Mouse (Mus musculus) intestine, embryonic 14.5 days (tissue): Measurements from ENCODE around the gene Gcnt3. TPM values are rescaled to one million over a fixed set of nuclear protein-coding genes. Genes with fewer than 3 reads are reported as not detected.
"Not testable (repeated sequence)": the region's sequence is repeated elsewhere in the genome, so short reads cannot be mapped to it uniquely, and the experiment has no call there.

Experiments
- ATAC-seq: fragments of 200-750 bp; cut with Nextera tagmentation; replicated peaks from 2 replicates; pipeline ENCODE4 v1.8.0; 2017; ENCODE audit warnings: low read depth, moderate number of reproducible peaks, moderate TSS enrichment, moderate library complexity; ENCODE audit not compliant: low FRiP score, low TSS enrichment
- DNase-seq: peaks from one replicate; pipeline ENCODE4 v3.0.0-alpha.2; 2018; ENCODE audit warnings: low spot score
- H3K27ac ChIP-seq: fragments of 300-500 bp; sonication (generic); 2 replicates; pipeline ENCODE4 v1.5.1; 2014; ENCODE audit warnings: low read depth, mild to moderate bottlenecking, control low read depth
- H3K27me3 ChIP-seq: fragments of 300-500 bp; sonication (generic); replicated peaks from 2 replicates; pipeline ENCODE4 v1.6.1; 2014; ENCODE audit warnings: low read length, control low read depth; ENCODE audit not compliant: control insufficient read depth, insufficient read depth
- H3K36me3 ChIP-seq: fragments of 300-500 bp; sonication (generic); 2 replicates; pipeline ENCODE4 v1.6.1; 2014; ENCODE audit warnings: low read length, control low read depth; ENCODE audit not compliant: control insufficient read depth, insufficient read depth
- H3K4me1 ChIP-seq: fragments of 300-500 bp; sonication (generic); replicated peaks from 2 replicates; pipeline ENCODE4 v1.6.1; 2014; ENCODE audit warnings: low read length, control low read depth, mixed read lengths; ENCODE audit not compliant: control insufficient read depth, insufficient read depth
- H3K4me2 ChIP-seq: fragments of 300-500 bp; sonication (generic); 2 replicates; pipeline ENCODE4 v1.6.1; 2014; ENCODE audit warnings: low read length
- H3K4me3 ChIP-seq: fragments of 300-500 bp; sonication (generic); 2 replicates; pipeline ENCODE4 v1.5.1; 2014; ENCODE audit warnings: low read depth, low read length, control low read depth, mixed read lengths
- H3K9ac ChIP-seq: fragments of 300-500 bp; sonication (generic); 2 replicates; pipeline ENCODE4 v1.6.1; 2014; ENCODE audit warnings: mild to moderate bottlenecking, low read length
- H3K9me3 ChIP-seq: fragments of 300-500 bp; sonication (generic); 2 replicates; pipeline ENCODE4 v1.6.1; 2016; ENCODE audit warnings: low read length, control low read depth; ENCODE audit not compliant: control insufficient read depth
- WGBS: fragments of 180-500 bp; shearing (Covaris S2); extraction: QIAGEN DNeasy Blood & Tissue Kit; methylation state at CpG from one replicate; pipeline ENCODE4 v1.1.7; 2014; 5-methylcytosine and 5-hydroxymethylcytosine counted together
- polyA plus RNA-seq: library from polyadenylated mRNA; unstranded; fragments of >200 nt; fragmentation: Nextera tagmentation; extraction: Ambion mirVana; gene quantifications from 2 replicates; pipeline ENCODE4 v1.2.1, GENCODE M21; 2014

Gene Gcnt3
- polyA plus RNA-seq, 1 experiment from 2014 or later: 5.0 TPM

DNA sequence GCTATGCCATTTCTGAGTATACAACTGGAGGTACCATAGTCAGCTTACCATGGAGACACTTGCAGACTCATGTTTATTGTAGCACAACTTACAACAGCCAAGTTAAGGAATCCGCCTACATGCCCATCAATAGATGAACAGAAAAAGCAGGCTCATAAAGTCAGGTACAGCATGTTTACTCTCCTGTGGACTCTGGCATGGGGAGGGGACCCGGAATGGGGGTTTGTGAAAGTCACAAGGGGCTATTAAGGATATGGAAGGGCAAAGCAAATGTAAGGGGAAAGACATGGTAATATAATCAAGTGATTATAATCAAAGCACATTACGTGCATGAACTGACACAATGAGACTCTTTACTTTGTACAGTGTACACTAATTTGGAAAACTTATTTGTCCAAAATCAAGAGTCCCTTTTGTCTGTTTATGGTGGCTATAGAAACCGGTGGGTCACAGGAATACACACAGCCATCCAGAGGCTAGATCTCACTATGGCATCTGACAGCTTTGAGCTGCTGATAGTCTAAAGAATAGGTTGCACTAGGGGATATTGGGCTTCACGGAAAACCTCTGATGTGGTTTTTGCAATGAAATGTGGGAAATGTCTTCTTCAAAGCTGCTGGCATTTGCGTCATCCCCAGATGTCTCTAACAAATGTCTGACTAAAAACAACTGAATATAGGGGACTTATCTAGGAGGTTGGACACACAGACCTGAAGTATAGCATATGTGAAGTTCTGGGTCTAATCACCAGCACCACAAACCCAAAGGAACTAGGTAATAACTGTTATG lies 1.9 kb upstream of the Gcnt3 start:
- no peak; the same call in 1 of the 2 replicates for ATAC-seq
- WGBS: 69% methylated on average over 6 of the region's 6 CpGs

DNA sequence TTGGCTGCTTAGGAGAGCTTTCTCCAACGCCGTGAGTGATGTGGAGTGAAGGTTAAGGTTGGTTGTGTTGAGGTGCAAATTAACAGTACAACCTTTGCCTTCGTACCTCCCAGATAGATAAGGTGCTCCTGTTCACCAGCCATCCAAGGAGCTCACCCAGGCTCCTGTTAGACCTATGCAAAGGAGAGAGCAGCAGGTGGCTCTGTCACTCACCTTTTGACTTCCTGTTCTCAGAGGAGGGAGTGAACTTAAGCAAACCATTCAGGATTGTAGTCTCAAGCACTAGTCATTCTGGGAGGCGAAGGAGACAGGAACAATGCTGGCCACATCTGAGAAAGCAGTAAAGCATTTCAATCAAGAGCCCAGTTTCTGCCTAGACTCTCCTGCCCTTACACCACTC lies 1.2 kb downstream of the Gcnt3 start:
- Histone ChIP-seq H3K9ac (no peak overlapping the region), H3K36me3 (no peaks in the 10 kb centered on the region), H3K4me3 (no peak overlapping the region), H3K27me3 (no peaks in the 10 kb centered on the region), H3K27ac (no peak overlapping the region), H3K4me1 (no peaks in the 10 kb centered on the region), H3K9me3 (no peaks in the 10 kb centered on the region), H3K4me2 (no peak overlapping the region)
- WGBS: 60% methylated on average over 4 of the region's 4 CpGs
- ATAC-seq: no peak
- DNase-seq: no peak

More for the DNA sequence above, 1.9 kb upstream of the Gcnt3 start:
- no peaks in the 10 kb centered on the region for H3K27me3 ChIP-seq
- no peak overlapping the region for H3K27ac ChIP-seq
- H3K4me3 ChIP-seq: no peak overlapping the region
- no peak overlapping the region for H3K4me2 ChIP-seq
- no peaks in the 10 kb centered on the region for H3K9me3 ChIP-seq
- no peaks in the 10 kb centered on the region for H3K36me3 ChIP-seq
- no peak for DNase-seq
- H3K9ac ChIP-seq: no peak overlapping the region
- 0 out of 2 replicates have a peak, but pooled peaks cover 2% of the 10 kb centered on the region for H3K4me1 ChIP-seq

DNA sequence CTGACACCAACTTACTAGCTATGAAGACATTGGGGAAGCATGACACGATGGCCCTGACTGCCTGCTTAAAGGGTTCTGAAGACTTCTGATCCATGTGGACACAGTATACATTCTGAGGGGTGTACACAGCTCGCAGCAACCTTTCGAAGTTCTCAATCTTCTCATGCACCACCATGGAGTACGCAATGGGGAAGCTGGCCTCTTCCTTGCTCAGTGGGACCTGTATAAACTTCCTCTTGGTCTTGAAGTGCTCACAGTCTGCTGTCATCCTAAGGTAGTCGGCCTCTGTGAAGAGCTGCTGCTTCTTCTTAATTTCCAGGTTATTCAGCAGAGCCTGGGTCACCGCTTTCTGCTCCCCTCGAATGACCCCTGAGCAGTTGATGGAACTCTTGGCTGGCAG lies 3.2 kb downstream of the Gcnt3 start:
- DNase-seq (no peak), ATAC-seq (no peak)
- no peak overlapping the region for H3K4me3 ChIP-seq
- no peak overlapping the region for H3K9ac ChIP-seq
- no peak overlapping the region for H3K27ac ChIP-seq
- no peaks in the 10 kb centered on the region for H3K27me3 ChIP-seq
- no peaks in the 10 kb centered on the region for H3K9me3 ChIP-seq
- H3K4me1 ChIP-seq: no peaks in the 10 kb centered on the region
- no peak overlapping the region for H3K4me2 ChIP-seq
- 85% methylated on average over 7 of the region's 7 CpGs for WGBS
- H3K36me3 ChIP-seq: no peaks in the 10 kb centered on the region

DNA sequence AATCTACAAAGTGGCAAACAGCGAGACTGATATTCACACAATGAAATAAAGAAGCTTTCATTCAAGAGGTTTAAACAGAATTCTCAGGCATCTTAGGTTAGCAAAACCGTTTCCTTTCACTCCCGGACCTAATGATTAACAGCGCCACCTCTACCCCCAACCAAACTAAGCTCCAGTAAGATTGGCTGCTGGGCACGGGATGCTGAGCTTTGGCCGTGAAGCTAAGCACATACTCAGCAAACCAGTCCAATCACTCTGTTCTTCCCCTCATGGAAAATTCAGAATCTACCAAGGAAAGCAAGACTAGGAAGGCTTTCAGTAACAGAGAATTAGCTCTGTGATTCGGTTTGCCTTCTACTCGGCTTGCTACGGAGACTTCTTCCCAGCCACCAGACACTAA lies 4.8 kb downstream of the Gcnt3 start:
- H3K9me3 ChIP-seq: no peaks in the 10 kb centered on the region
- H3K36me3 ChIP-seq: no peaks in the 10 kb centered on the region
- no peaks in the 10 kb centered on the region for H3K4me1 ChIP-seq
- H3K4me3 ChIP-seq: no peak overlapping the region
- 57% methylated on average over 9 of the region's 9 CpGs for WGBS
- H3K9ac ChIP-seq: no peak overlapping the region
- H3K27ac ChIP-seq: no peak overlapping the region
- no peak for ATAC-seq
- DNase-seq: no peak
- H3K27me3 ChIP-seq: no peaks in the 10 kb centered on the region
- no peak overlapping the region for H3K4me2 ChIP-seq

DNA sequence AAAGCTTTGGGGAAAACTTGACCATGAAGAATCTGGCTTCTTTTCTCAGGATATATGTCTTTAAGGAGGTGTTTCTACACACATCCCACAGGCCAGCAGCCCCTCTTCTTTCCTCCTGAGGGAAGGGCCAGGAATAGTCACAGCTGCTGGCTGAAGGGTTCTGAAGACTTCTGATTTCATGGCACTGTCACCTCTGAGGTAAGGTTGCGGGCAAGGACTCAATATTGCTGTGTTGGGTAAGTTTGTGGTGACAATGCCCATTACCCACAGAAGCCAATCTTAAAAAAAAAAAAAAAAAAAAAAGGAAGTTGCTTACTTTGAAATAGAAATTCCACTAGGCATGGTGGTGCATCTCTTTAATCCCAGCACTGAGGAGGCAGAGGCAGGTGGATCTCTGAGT lies 5.7 kb downstream of the Gcnt3 start:
- ATAC-seq: no peak

DNA sequence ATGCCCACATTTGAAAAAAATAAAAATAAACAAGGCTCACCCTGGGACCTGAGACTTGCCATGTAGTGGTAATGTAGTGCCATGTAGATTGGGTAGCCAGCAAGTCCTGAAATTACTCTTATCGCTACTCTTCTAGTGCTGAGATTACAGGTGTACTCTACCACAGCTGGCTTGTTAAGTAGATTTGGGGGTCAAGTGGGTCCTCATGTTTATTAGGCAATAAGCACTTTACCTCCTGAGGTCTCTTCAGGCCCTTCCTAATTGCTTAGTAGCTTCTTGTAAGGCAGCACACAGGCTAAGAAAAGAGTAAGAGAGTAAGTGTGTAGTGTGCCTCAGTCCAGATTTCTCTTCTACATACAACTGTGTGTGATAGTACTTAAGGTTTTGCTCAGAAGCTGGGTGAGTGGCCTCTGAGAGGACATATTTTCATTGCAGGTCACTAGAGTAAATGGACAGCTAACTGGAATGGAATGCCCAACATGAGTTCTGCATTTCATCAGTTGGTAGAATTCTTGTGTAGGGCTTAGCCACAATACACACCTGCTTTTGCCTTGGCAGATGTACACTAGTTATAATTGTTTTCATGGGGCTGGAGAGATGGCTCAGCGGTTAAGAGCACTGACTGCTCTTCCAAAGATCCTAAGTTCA lies 12.4 kb downstream of the Gcnt3 start:
- no peak overlapping the region for H3K4me2 ChIP-seq
- no peak for ATAC-seq
- H3K36me3 ChIP-seq: peaks cover 20% of the 10 kb centered on the region
- WGBS: 97% methylated on average over 2 of the region's 2 CpGs
- H3K9me3 ChIP-seq: no peaks in the 10 kb centered on the region
- H3K4me3 ChIP-seq: no peak overlapping the region
- H3K9ac ChIP-seq: no peak overlapping the region
- H3K4me1 ChIP-seq: no peaks in the 10 kb centered on the region
- no peak for DNase-seq
- no peaks in the 10 kb centered on the region for H3K27me3 ChIP-seq
- H3K27ac ChIP-seq: no peak overlapping the region

More for the DNA sequence above, 5.7 kb downstream of the Gcnt3 start:
- Histone ChIP-seq H3K4me1 (no peaks in the 10 kb centered on the region), H3K27me3 (no peaks in the 10 kb centered on the region), H3K27ac (no peak overlapping the region), H3K4me2 (no peak overlapping the region), H3K36me3 (no peaks in the 10 kb centered on the region), H3K9ac (no peak overlapping the region), H3K4me3 (no peak overlapping the region), H3K9me3 (no peaks in the 10 kb centered on the region)
- no peak for DNase-seq
- WGBS: 93% methylated on average over 1 of the region's 1 CpGs

DNA sequence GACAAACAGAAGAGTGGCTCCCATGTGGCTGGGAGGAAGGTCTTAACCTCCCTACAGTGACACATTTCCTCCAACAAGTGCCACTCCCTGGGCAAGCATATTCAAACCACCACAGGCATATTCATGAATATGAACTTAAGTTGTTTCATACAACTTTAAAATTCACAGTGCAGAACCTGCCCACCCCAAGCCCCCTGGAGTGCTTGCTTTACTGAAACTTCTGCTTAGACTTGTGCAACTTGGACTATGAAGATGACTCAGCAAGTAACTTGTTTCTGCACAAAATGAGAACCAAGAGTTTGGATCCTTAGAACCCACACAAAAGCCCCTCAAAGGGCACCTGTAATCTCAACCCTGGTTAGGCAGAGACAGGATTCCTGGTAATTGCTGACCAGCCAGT lies 13.2 kb downstream of the Gcnt3 start:
- no peak for ATAC-seq
- H3K4me2 ChIP-seq: no peak overlapping the region
- DNase-seq: no peak
- H3K36me3 ChIP-seq: peaks cover 27% of the 10 kb centered on the region
- H3K9ac ChIP-seq: no peak overlapping the region
- H3K27ac ChIP-seq: no peak overlapping the region
- no peak overlapping the region for H3K4me3 ChIP-seq
- no peaks in the 10 kb centered on the region for H3K9me3 ChIP-seq
- H3K27me3 ChIP-seq: no peaks in the 10 kb centered on the region
- H3K4me1 ChIP-seq: no peaks in the 10 kb centered on the region

DNA sequence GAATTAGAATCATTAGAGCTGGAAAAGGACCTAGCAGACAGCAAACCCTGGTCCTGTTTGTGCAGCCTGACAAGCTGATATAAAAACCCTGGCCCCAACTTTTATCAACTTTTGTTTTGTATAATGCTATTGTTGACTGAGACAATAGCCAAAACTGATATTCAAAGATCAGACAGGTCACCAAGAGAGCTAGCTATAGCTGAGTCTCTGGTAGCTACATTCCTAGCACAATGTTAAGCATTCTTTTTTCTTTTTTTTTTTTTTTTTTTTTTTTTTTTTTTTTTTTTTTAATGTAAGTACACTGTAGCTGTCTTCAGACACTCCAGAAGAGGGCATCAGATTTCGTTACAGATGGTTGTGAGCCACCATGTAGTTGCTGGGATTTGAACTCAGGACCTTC lies 14.3 kb downstream of the Gcnt3 start:
- H3K9ac ChIP-seq, H3K27ac ChIP-seq, H3K4me2 ChIP-seq, ATAC-seq, DNase-seq, H3K27me3 ChIP-seq, H3K9me3 ChIP-seq, H3K4me1 ChIP-seq, H3K4me3 ChIP-seq: not testable (repeated sequence)
- H3K36me3 ChIP-seq: peaks cover 33% of the 10 kb centered on the region
- WGBS: 58% methylated on average over 1 of the region's 1 CpGs

DNA sequence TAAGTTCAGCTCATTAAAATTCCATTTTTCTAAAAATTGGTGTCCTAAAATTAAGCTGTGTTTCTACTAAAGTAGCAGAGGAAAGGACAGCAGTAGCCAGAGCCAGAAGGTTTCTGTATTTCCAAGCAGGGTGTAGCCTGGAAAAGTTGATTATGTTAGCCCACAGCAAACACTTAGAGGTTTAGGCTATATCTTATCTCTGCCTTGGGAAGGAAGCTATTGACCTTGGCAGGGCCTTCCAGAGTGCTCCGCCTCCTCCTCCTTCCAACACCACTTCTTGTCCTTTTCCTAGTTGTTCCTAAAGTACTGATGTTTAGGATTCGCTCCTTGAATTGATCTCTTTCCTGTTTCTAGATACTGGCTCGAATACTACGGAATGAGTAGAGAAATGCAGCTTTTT lies 15.8 kb downstream of the Gcnt3 start:
- H3K4me2 ChIP-seq: no peak overlapping the region
- no peak for ATAC-seq
- H3K9me3 ChIP-seq: no peaks in the 10 kb centered on the region

More for the DNA sequence above, 15.8 kb downstream of the Gcnt3 start:
- Histone ChIP-seq H3K27ac (no peak overlapping the region), H3K4me1 (no peaks in the 10 kb centered on the region), H3K4me3 (no peak overlapping the region), H3K27me3 (no peaks in the 10 kb centered on the region), H3K9ac (no peak overlapping the region), H3K36me3 (peaks cover 36% of the 10 kb centered on the region)
- DNase-seq: no peak
- 81% methylated on average over 4 of the region's 4 CpGs for WGBS
